Mouse (Mus musculus): ENCODE measurements around the gene Olfr763. TPM values are rescaled to one million over a fixed set of nuclear protein-coding genes. Genes with fewer than 3 reads are reported as not detected.
"Not testable (repeated sequence)": the region's sequence is repeated elsewhere in the genome, so short reads cannot be mapped to it uniquely, and the experiment has no call there.

The Olfr763 gene
- not detected in 2 replicates for polyA plus RNA-seq (2015; fragmentation: Nextera tagmentation; extraction: Ambion mirVana)

DNA sequence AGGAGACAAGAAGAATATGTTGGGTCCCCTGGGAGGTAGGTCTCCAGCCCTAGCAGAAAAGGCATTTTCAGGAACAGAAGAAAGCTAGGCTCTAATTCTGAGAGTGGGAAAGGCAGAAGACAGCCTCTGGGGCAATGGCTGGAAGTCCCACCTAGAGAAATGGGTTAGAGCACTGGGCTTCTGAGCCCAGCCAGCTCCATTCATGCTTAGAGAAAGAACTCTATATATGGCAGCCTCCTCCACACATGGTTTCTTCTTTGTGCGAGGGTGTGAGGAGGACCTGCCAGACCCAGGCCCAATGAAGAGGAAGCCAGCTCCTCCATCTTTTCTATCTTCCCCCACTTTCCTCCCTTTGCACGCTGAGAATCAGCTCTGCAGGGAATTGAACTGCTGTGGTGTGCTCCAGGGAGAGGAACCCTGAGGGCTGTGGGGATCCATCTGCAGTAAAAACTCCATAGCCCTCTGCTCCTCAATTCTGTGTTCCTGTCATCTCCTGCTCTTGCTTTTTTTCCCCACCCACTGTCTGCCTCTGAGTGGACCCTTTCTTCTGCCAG lies at the start of gene Olfr763:
TSS of gene Olfr763 (plus strand) at position 504 of the 554 bp plus-strand sequence.
- no peak for ATAC-seq (replicated peaks)

DNA sequence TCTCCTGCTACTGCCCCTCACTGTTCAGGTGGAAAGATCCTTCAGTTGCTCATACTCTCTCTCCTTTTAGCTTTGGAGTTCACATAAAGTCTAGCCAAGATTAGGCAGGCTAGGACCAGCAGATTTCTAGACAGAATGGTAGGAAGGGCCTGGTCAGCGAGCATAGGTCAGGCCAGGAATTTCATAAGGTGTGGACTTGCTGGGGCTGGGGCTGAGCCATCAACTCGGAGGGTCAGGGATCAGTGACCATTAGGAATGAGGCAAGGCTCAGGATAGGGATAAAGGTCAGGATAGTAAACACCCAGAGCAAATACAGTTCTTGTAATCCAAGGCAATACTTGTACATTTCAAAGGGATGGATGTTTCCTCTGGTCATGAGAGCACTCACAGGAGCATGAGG lies 45.6 kb upstream of the Olfr763 start:
- Histone ChIP-seq H3K36me3 (no peaks in the 10 kb centered on the region), H3K4me3 (no peak overlapping the region), H3K9me3 (no peaks in the 10 kb centered on the region), H3K4me2 (replicated peaks) (no peak overlapping the region), H3K27ac (replicated peaks) (no peak overlapping the region), H3K4me1 (no peaks in the 10 kb centered on the region), H3K9ac (replicated peaks) (no peak overlapping the region), H3K27me3 (no peaks in the 10 kb centered on the region)
- 68% methylated on average over 2 of the region's 2 CpGs for WGBS
- ATAC-seq (replicated peaks), result no peak

More for the DNA sequence above, at the start of gene Olfr763:
- no peaks in the 10 kb centered on the region for H3K36me3 ChIP-seq
- no peak within 1 kb of the TSS for H3K4me3 ChIP-seq
- no peak within 1 kb of the TSS for H3K27ac ChIP-seq (replicated peaks)
- H3K4me1 ChIP-seq, result no peaks in the 10 kb centered on the region
- H3K27me3 ChIP-seq, result no peaks in the 10 kb centered on the region
- no peak within 1 kb of the TSS for H3K4me2 ChIP-seq (replicated peaks)
- H3K9ac ChIP-seq (replicated peaks), result no peak within 1 kb of the TSS
- 54% methylated on average over 2 of the region's 2 CpGs for WGBS
- H3K9me3 ChIP-seq, result no peaks in the 10 kb centered on the region

DNA sequence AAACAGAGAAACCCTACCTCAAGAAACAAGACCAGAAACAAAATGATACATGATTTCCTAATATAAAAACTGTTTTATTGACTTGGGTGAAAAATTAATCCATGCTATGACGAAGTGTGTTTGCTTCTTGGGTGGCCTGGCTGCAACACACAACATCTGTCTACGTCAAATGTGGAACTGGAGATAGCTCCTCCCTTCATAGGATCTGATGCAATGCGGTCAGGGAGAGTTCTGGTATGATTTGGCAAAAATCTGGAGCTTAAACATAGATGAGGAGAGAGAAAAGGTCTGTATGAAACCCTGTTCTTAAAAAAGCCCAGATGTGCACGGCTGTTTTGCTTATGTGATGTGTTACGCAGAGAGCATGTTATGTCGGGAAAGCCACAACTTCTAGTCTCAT lies 44.7 kb upstream of the Olfr763 start:
- Histone ChIP-seq H3K4me2 (replicated peaks) (no peak overlapping the region), H3K4me3 (no peak overlapping the region), H3K27me3 (no peaks in the 10 kb centered on the region), H3K9me3 (no peaks in the 10 kb centered on the region), H3K4me1 (no peaks in the 10 kb centered on the region), H3K9ac (replicated peaks) (no peak overlapping the region), H3K27ac (replicated peaks) (no peak overlapping the region), H3K36me3 (no peaks in the 10 kb centered on the region)
- 90% methylated on average over 6 of the region's 6 CpGs for WGBS
- ATAC-seq (replicated peaks), result no peak

DNA sequence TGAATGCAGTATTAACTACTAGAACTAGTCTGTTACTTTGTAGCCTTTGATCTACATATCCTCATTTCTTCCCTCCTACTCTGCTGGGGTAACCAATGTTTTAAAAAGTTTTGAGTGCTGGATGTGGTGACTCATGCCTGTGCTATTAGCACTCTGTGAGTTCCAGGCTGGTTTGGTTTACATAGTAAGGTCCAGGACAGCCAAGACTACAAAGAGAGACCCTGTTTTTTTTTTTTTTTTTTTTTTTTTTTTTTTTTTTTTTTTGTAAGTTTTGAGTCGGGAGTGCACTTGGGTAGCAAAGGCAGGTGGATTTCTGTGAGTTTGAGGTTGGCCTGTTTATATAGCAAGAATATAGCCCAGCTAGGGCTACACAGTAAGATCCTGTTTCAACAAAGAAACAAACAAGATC lies 42.2 kb upstream of the Olfr763 start:
- Histone ChIP-seq H3K36me3 (no peaks in the 10 kb centered on the region), H3K4me3 (no peak overlapping the region), H3K27me3 (no peaks in the 10 kb centered on the region), H3K4me2 (replicated peaks) (no peak overlapping the region), H3K4me1 (no peaks in the 10 kb centered on the region), H3K9ac (replicated peaks) (no peak overlapping the region), H3K27ac (replicated peaks) (no peak overlapping the region), H3K9me3 (no peaks in the 10 kb centered on the region)
- WGBS, result 52% methylated on average over 1 of the region's 1 CpGs
- ATAC-seq (replicated peaks), result no peak

DNA sequence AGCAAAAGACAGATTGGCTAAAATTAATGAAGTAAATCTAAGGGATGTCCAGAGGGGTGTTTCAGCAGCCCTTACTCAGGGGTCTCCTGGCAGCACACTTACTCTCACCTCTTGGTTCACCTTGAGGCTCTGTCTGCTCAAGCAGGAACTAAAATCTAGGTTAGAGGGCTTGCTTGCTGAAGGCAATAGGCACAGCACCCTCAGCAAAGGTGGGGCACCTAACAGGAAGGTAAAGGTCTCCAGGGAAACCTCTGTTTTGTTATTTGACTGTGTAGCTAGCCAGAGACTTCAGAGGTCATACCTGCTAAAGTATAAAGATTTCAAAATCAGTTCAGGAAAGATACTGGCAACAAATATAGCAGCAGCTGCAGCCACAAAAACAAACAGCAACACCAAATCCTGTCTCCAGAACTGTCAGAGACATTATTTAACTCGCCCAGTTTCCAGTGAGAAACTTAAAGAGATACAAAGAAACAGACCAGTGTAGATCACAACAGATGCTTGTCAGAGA lies 39.8 kb upstream of the Olfr763 start:
- Histone ChIP-seq H3K4me3 (no peak overlapping the region), H3K9me3 (no peaks in the 10 kb centered on the region), H3K36me3 (no peaks in the 10 kb centered on the region), H3K27ac (replicated peaks) (no peak overlapping the region), H3K4me1 (no peaks in the 10 kb centered on the region), H3K9ac (replicated peaks) (no peak overlapping the region), H3K27me3 (no peaks in the 10 kb centered on the region), H3K4me2 (replicated peaks) (no peak overlapping the region)
- no peak for ATAC-seq (replicated peaks)
- 54% methylated on average over 1 of the region's 1 CpGs for WGBS

DNA sequence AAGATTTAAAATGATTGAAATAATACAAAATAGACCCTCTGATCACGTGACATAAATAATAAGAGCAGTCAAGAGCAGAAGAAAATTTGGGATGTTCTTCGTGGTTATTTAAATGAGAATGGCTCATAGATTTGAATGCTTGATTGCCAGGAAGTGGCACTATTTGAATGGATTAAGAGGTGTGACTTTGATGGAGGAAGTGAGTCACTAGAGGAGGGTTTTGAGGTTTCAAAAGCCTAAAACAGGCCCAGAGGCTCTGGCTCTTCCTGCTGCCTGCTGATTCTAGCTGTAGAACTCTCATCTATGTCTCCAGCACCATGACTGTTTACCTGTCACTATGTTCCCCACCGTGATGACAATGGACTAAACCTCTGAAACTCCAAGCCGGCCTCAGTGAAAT lies 37.8 kb upstream of the Olfr763 start:
- WGBS, result 79% methylated on average over 4 of the region's 4 CpGs

DNA sequence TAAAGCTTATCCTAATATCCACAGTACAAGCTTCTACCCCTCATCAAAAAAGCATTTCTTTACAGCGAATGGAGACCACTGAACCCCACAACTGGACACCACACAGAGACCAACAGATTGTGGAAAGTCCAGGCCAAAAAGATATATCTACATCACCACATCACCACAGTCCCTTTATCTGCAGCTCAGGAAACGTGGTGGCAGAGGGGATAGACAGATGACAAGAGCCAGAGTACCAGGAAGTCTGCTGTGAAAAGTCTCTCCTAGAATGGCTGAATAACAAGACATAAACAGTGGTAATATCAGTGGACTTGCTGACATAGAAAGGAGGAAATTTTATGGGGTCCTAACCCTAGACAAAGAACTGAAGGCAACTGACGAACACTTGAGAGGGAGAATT lies 34.2 kb upstream of the Olfr763 start:
- no peak for ATAC-seq (replicated peaks)
- WGBS, result 64% methylated on average over 3 of the region's 3 CpGs

More for the DNA sequence above, 37.8 kb upstream of the Olfr763 start:
- Histone ChIP-seq H3K27ac (replicated peaks) (no peak overlapping the region), H3K9ac (replicated peaks) (no peak overlapping the region), H3K36me3 (no peaks in the 10 kb centered on the region), H3K4me1 (no peaks in the 10 kb centered on the region), H3K9me3 (no peaks in the 10 kb centered on the region), H3K27me3 (no peaks in the 10 kb centered on the region), H3K4me3 (no peak overlapping the region), H3K4me2 (replicated peaks) (no peak overlapping the region)
- no peak for ATAC-seq (replicated peaks)

DNA sequence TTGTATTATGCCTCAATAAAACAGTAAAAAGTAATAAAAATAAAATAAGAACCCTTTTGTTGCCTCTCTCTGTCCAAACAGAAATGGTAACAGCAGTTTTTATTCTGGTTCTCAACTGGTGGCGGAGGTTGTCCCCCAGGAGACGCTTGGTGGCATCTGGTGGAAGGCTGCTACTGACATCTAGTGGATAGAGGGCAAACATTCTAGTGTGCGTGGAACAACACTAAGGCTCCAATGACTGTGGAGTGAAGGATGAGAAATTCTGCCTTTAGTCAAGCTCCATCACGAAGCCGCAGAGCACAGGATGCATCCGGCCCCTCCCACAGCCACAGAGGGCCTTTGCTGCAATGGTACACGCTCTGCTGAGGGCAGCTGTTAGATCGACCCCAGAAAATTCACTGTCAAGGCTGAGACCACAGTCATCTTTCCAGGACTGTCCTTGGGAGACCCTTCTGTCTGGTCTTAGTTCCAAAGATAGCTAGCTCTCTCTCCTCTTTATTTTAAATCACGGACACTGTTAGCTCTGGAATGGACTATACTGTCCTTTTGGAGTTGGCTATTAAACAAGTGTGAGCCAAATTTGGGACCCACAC lies 33.0 kb upstream of the Olfr763 start:
- Histone ChIP-seq H3K9me3 (no peaks in the 10 kb centered on the region), H3K9ac (replicated peaks) (0 out of 2 replicates have a peak overlapping the region, but pooled peaks have one; percentile 35), H3K4me3 (no peak overlapping the region), H3K36me3 (no peaks in the 10 kb centered on the region), H3K27ac (replicated peaks) (no peak overlapping the region), H3K27me3 (no peaks in the 10 kb centered on the region), H3K4me2 (replicated peaks) (no peak overlapping the region), H3K4me1 (no peaks in the 10 kb centered on the region)
- ATAC-seq (replicated peaks), result peak; percentile 81
- 28% methylated on average over 9 of the region's 9 CpGs for WGBS

More for the DNA sequence above, 34.2 kb upstream of the Olfr763 start:
- Histone ChIP-seq H3K9ac (replicated peaks) (no peak overlapping the region), H3K9me3 (no peaks in the 10 kb centered on the region), H3K4me1 (no peaks in the 10 kb centered on the region), H3K36me3 (no peaks in the 10 kb centered on the region), H3K27me3 (no peaks in the 10 kb centered on the region), H3K4me2 (replicated peaks) (no peak overlapping the region), H3K27ac (replicated peaks) (no peak overlapping the region), H3K4me3 (no peak overlapping the region)

DNA sequence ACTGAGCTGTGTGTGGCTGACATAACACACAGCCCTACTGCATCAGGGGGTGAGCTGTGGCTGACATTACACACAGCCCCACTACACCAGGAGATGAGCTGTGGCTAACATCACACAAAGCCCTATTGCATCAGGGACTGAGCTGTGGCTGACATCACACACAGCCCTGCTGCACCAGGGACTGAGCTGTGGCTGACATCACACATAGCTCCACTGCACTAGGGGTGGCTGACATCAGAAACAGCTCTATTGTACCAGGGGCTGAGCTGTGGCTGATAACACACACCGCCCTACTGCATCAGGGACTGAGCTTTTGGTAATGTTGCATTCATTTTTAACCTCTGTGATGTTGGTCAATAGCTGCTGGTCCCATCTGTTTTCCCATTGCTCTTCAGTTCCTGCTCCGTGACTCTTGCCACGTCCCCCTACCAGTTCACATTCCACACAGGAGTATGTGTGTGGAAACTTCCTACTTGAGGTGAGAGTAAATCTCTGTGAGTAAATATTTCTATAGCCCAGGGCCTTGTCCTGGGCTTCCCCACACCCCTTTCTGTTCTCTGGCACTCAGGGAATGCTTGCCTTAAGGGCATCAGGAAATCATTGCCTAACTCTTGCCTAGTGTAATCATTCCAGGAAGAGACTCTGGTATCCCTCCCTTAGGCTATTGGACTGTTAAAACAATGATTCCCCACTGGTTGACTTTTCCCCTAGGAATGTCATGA lies 29.8 kb upstream of the Olfr763 start:
- ATAC-seq (replicated peaks), result no peak
- Histone ChIP-seq H3K9me3 (no peaks in the 10 kb centered on the region), H3K4me2 (replicated peaks) (no peak overlapping the region), H3K4me3 (no peak overlapping the region), H3K27me3 (no peaks in the 10 kb centered on the region), H3K4me1 (no peaks in the 10 kb centered on the region), H3K9ac (replicated peaks) (no peak overlapping the region), H3K27ac (replicated peaks) (no peak overlapping the region), H3K36me3 (no peaks in the 10 kb centered on the region)
- WGBS, result 82% methylated on average over 3 of the region's 3 CpGs

DNA sequence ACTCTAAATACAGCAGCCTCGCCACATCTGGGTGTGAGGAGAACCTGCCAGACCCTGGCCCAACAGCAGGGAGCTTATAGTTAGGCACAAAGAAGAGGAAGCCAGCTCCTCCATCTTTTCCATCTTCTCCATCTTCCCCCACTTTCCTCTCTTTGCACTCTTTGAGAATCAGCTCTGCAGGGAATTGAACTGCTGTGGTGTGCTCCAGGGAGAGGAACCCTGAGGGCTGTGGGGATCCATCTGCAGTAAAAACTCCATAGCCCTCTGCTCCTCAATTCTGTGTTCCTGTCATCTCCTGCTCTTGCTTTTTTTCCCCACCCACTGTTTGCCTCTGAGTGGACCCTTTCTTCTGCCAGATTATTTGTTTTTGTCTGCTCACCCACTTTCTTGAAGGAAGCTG lies 21.5 kb upstream of the Olfr763 start, which contains the start of gene Olfr9:
TSS of gene Olfr9 (plus strand) at position 301 of the 400 bp plus-strand sequence.
- H3K27me3 ChIP-seq; H3K9ac ChIP-seq (replicated peaks); ATAC-seq (replicated peaks); H3K4me3 ChIP-seq; H3K36me3 ChIP-seq; H3K27ac ChIP-seq (replicated peaks); H3K9me3 ChIP-seq; H3K4me2 ChIP-seq (replicated peaks); H3K4me1 ChIP-seq: not testable (repeated sequence)
- WGBS, result 54% methylated on average over 1 of the region's 1 CpGs

DNA sequence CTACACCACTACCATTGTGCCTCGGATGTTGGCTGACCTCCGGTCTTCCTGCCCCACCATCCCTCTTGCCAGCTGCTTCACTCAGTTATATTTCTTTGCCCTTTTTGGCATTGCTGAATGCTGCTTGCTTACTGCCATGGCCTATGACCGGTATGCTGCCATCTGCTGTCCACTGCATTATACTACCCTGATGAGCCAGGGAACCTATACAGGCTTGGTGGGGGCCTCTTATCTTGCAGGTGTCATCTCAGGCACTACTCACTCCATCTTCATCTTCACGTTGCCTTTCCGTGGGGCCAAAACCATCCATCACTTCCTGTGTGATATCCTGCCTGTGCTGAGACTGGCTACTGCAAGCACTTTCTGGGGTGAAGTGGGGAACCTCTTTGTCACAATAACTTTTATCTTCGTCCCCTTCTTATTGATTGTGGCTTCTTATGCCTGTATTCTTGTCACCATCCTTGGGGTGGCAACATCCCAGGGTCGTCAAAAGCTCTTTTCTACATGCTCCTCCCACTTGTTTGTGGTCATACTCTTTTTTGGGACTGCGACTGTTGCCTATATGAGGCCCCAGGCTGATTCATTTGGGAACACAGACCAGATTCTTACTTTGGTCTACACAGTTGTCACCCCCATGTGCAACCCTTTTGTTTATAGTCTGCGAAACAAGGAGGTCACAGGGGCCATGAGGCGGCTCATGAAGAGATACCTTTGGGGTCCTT lies 20.3 kb upstream of the Olfr763 start:
- not testable (repeated sequence) for H3K4me1 ChIP-seq; H3K36me3 ChIP-seq; H3K27me3 ChIP-seq; ATAC-seq (replicated peaks); H3K4me2 ChIP-seq (replicated peaks); H3K4me3 ChIP-seq; H3K9ac ChIP-seq (replicated peaks); H3K9me3 ChIP-seq; H3K27ac ChIP-seq (replicated peaks)
- 72% methylated on average over 7 of the region's 10 CpGs for WGBS

DNA sequence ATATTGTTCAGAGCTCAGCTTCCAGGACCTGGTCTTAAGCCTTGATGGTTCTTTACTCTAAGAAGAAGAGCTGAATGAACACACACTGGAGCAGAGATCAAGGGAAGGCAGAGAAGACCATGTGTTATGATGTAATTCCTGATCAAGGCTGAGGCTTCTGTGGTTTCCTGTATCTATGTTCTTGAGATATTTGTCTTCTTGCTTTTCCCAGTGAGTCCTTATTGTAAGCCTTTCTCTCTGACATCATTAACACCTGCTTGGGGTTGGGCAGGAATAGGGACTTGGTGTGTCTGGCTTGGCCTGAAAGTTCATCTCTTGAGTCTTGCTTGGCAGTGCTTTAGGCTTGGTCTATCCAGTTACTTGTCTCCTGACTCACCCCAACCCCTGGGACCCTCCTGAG lies 19.6 kb upstream of the Olfr763 start:
- no peak overlapping the region for H3K4me3 ChIP-seq
- ATAC-seq (replicated peaks), result no peak
- H3K4me1 ChIP-seq, result no peaks in the 10 kb centered on the region
- H3K36me3 ChIP-seq, result no peaks in the 10 kb centered on the region
- H3K27ac ChIP-seq (replicated peaks), result no peak overlapping the region
- no peaks in the 10 kb centered on the region for H3K9me3 ChIP-seq
- no peak overlapping the region for H3K9ac ChIP-seq (replicated peaks)
- no peaks in the 10 kb centered on the region for H3K27me3 ChIP-seq
- no peak overlapping the region for H3K4me2 ChIP-seq (replicated peaks)

Data from forebrain, embryonic 15.5 days (tissue).